Mouse (Mus musculus): ENCODE results near the gene Slc9a8. TPM values are rescaled to one million over a fixed set of nuclear protein-coding genes. Genes with fewer than 3 reads are reported as not detected.

Slc9a8 gene
- total and polyA plus RNA-seq, 2 experiments from 2014 or later, result 10.7 to 51.5 TPM

DNA sequence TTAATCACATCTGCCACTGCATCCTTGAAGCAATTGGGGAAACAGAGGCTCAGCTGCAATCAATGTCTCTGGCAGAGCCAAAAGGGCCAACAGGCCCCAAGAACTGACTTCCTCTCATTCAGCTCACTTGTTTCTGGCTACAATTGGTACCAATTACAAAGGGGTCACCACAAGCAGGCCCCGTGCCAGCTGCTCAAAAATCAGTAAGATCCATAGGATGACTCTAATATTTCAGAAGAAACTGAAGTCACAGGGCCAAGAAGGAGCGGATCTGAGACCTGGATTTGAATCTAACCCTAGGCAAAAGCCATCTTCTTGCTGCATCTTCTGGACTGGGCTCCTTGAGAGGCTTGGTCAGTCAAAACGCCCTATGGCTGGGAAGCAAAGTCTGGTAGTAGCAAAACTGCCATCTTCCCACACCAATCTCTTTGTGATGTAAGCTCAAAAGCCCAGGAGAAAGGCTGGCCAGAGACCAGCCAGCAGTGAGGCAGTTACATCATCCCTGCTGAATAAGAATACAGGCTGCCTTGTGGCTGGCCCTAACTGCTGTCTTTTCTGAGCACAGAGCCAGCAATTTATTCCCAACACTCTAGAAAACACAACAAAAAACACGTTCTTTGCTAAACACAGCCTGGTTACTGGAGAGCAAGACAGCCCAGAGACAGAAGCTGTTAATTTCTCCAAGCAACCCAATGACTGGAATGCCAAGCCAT, 69.5 kb downstream of the Slc9a8 start:
- ATAC-seq (ENCODE audit: insufficient read depth, low read depth) (no peak), DNase-seq (ENCODE audit: low spot score) (no peak)
- Histone ChIP-seq H3K27me3 (ENCODE audit: control insufficient read depth, insufficient read depth, low read length) (no peaks in the 10 kb centered on the region), H3K4me1 (ENCODE audit: control insufficient read depth, insufficient read depth) (peaks cover 24% of the 10 kb centered on the region), H3K9me3 (replicated peaks; ENCODE audit: control insufficient read depth, low read length) (no peaks in the 10 kb centered on the region), H3K4me2 (ENCODE audit: low read depth, low read length) (peak overlapping the region; percentile 94), H3K9ac (replicated peaks; ENCODE audit: low read depth, low read length) (peak overlapping the region; percentile 99; the same call in 1 of the 2 replicates), H3K27ac (ENCODE audit: low read depth) (peak overlapping the region; percentile 2; the same call in 1 of the 2 replicates), H3K4me3 (ENCODE audit: low read depth, low read length) (peak overlapping the region; percentile 100), H3K36me3 (replicated peaks; ENCODE audit: control insufficient read depth, insufficient read depth, low read length) (no peaks in the 10 kb centered on the region)
- WGBS, result 74% methylated on average over 4 of the region's 4 CpGs
- TF ChIP-seq CTCF (IDR thresholded peaks at IDR 0.05; ENCODE audit: low read depth) (no peak), EP300 (IDR thresholded peaks at IDR 0.05; ENCODE audit: low read depth) (no peak)

DNA sequence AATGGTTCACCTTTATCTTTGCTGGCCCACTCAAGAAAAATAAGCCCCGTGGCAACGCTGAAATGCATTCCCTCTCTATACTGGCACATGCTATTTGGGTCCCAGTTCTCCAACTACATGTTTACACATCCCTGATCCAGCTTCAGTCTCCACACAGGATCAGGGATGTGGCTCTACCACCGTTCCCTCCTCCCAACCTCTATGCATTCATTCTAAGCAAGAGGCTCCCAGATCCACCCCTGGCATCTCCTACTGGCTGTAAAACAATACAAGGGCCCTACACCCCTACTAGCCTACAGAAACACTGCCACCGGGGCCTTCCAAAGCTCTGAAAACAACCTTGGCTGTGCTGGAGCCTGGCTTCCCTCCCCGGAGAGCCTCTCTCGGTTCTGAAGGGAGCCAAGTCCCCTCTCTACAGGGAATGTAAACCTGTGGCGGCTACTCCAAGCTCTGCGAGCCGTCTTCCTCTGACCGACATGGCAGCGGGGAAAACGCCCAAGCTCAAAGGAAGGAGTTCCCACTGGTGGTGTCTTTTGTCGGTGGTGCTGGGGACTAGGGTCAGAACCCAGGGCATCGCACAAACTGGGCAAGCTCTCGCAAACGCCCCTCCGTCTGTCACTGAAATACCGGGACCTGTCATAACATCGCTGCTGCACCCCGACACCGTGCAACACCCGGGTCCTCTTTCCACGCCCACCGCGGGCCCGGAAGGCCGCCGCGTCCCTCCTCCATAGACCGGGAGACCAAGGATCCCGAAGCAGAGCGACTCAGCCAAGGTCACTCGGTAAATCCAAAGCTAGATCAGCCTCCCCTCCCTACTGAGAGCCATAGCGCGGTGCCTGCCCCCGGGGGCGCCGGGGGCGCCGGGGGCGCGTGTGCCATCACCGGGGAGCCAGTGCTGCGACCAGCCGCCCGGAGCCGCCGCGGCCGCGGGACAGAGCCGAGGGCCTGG, 70.5 kb downstream of the Slc9a8 start, which contains the start of gene Rnf114:
Gene Rnf114 (plus strand): TSS at position 889 of the 952 bp plus-strand sequence.
- no peak for DNase-seq (ENCODE audit: low spot score)
- peak; percentile 34 for ATAC-seq (ENCODE audit: insufficient read depth, low read depth)
- Histone ChIP-seq H3K27me3 (ENCODE audit: control insufficient read depth, insufficient read depth, low read length) (no peaks in the 10 kb centered on the region), H3K9ac (replicated peaks; ENCODE audit: low read depth, low read length) (peak within 1 kb of the TSS; percentile 99), H3K27ac (ENCODE audit: low read depth) (peak within 1 kb of the TSS; percentile 98), H3K4me1 (ENCODE audit: control insufficient read depth, insufficient read depth) (peaks cover 15% of the 10 kb centered on the region), H3K4me3 (ENCODE audit: low read depth, low read length) (peak within 1 kb of the TSS; percentile 100), H3K36me3 (replicated peaks; ENCODE audit: control insufficient read depth, insufficient read depth, low read length) (no peaks in the 10 kb centered on the region), H3K4me2 (ENCODE audit: low read depth, low read length) (peak within 1 kb of the TSS; percentile 94), H3K9me3 (replicated peaks; ENCODE audit: control insufficient read depth, low read length) (no peaks in the 10 kb centered on the region)
- no peak for TF ChIP-seq EP300 (IDR thresholded peaks at IDR 0.05; ENCODE audit: low read depth)
- 2% methylated on average over 46 of the region's 52 CpGs for WGBS

DNA sequence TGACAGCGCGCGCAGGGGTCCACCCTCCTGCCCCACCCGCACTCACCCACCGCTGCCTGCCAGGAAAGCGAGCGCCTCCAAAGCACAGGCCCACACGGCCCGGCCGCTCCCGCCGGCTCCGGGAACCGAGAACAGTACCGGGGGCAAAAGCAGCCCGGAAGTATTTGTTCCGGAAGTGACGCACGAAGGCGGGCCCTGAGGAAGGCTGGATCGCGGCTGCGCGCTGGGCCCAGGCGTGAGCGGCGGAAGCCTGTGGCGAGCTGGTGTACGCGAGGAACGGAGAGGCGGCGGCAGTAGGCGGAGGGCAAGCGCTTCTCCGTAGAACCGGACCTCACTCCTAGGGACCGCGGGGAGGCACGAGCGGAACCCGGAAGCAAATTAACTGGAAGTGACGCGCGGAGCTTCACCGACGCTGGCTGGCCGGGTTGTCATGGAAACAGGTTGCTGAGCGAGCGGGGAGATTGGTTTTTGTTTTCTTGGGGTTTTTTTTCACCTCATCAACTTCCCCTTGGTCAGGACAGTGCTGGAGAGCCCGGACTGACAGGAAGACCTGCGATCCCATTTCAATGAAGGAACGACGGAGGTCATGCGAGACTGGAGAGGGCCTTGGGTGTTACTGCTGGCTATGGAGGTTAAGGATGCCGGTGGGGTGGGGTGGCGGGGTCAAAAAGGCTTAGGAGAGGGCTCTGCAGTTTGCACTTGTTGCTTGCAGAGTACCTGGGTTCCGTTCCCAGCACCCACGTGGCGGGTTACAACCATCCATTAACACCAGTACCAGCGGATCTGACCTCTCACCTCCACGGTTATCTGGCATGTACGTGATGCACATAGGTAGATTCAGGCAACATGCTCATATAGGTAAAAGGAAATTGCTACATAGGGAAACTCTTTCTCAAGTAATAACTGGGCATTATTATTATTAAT, 71.5 kb downstream of the Slc9a8 start, which contains the start of gene Spata2:
Gene Spata2 (minus strand): TSS at position 175 of the 924 bp plus-strand sequence.
- 0 out of 2 replicates have a peak, but pooled peaks have one; percentile 47 for TF ChIP-seq EP300 (IDR thresholded peaks at IDR 0.05; ENCODE audit: low read depth)
- TF ChIP-seq CTCF (IDR thresholded peaks at IDR 0.05; ENCODE audit: low read depth), result no peak
- no peaks in the 10 kb centered on the region for H3K36me3 ChIP-seq (replicated peaks; ENCODE audit: control insufficient read depth, insufficient read depth, low read length)
- 2% methylated on average over 62 of the region's 63 CpGs for WGBS

DNA sequence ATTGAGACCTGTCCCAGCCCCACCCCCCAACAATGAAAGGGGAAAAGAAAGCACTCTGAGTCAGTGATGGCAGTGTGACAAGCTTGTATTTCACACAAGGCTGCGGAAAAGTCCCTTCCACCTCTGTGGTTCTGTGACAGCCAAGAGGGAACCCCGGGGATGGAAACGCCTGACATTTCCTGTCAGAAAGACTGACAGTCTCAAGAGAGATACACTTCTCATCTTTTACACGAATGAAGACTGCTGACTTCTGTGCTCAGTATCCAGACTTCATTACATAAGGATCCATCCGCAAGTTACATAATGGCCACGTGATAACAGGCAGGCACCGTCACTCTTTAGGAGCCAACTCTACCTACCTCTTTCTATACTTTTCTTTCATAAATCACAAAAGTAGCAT, 74.9 kb downstream of the Slc9a8 start:
- TF ChIP-seq EP300 (IDR thresholded peaks at IDR 0.05; ENCODE audit: low read depth), result no peak
- TF ChIP-seq CTCF (IDR thresholded peaks at IDR 0.05; ENCODE audit: low read depth), result no peak
- H3K9ac ChIP-seq (replicated peaks; ENCODE audit: low read depth, low read length), result no peak overlapping the region
- WGBS, result 80% methylated on average over 7 of the region's 7 CpGs
- DNase-seq (ENCODE audit: low spot score) (no peak), ATAC-seq (ENCODE audit: insufficient read depth, low read depth) (no peak)
- no peak overlapping the region for H3K4me2 ChIP-seq (ENCODE audit: low read depth, low read length)
- H3K27me3 ChIP-seq (ENCODE audit: control insufficient read depth, insufficient read depth, low read length), result no peaks in the 10 kb centered on the region
- peaks cover 9% of the 10 kb centered on the region for H3K4me1 ChIP-seq (ENCODE audit: control insufficient read depth, insufficient read depth)
- H3K4me3 ChIP-seq (ENCODE audit: low read depth, low read length), result no peak overlapping the region
- H3K36me3 ChIP-seq (replicated peaks; ENCODE audit: control insufficient read depth, insufficient read depth, low read length), result no peaks in the 10 kb centered on the region
- H3K27ac ChIP-seq (ENCODE audit: low read depth), result no peak overlapping the region
- H3K9me3 ChIP-seq (replicated peaks; ENCODE audit: control insufficient read depth, low read length), result no peaks in the 10 kb centered on the region

More for the DNA sequence above, 71.5 kb downstream of the Slc9a8 start, which contains the start of gene Spata2:
- DNase-seq (ENCODE audit: low spot score), result peak; percentile 92
- no peaks in the 10 kb centered on the region for H3K9me3 ChIP-seq (replicated peaks; ENCODE audit: control insufficient read depth, low read length)
- H3K4me3 ChIP-seq (ENCODE audit: low read depth, low read length), result peak within 1 kb of the TSS; percentile 100
- peak within 1 kb of the TSS; percentile 98 for H3K27ac ChIP-seq (ENCODE audit: low read depth)
- ATAC-seq (ENCODE audit: insufficient read depth, low read depth), result peak; percentile 82
- H3K27me3 ChIP-seq (ENCODE audit: control insufficient read depth, insufficient read depth, low read length), result no peaks in the 10 kb centered on the region
- peak within 1 kb of the TSS; percentile 94 for H3K4me2 ChIP-seq (ENCODE audit: low read depth, low read length)
- H3K9ac ChIP-seq (replicated peaks; ENCODE audit: low read depth, low read length), result peak within 1 kb of the TSS; percentile 99
- peaks cover 15% of the 10 kb centered on the region for H3K4me1 ChIP-seq (ENCODE audit: control insufficient read depth, insufficient read depth)
